Mouse (Mus musculus) stomach, postnatal 0 days (tissue): Measurements from ENCODE around the gene Naa50. TPM values are rescaled to one million over a fixed set of nuclear protein-coding genes. Genes with fewer than 3 reads are reported as not detected.

Experiments used
- ATAC-seq: fragments of 200-750 bp; cut with Nextera tagmentation; 2 replicates; pipeline ENCODE4 v1.8.0; 2017; ENCODE audit not compliant: low FRiP score, low TSS enrichment
- DNase-seq: peaks from one replicate; pipeline ENCODE4 v3.0.0-alpha.2; 2016; ENCODE audit warnings: low spot score
- H3K27ac ChIP-seq: fragments of 300-500 bp; sonication (generic); replicated peaks from 2 replicates; pipeline ENCODE4 v1.5.1; 2014; ENCODE audit warnings: mild to moderate bottlenecking, control low read depth
- H3K27me3 ChIP-seq: fragments of 300-500 bp; sonication (generic); 2 replicates; pipeline ENCODE4 v1.6.1; 2014; ENCODE audit warnings: low read length; ENCODE audit not compliant: control insufficient read depth, insufficient read depth
- H3K36me3 ChIP-seq: fragments of 300-500 bp; sonication (generic); 2 replicates; pipeline ENCODE4 v1.6.1; 2014; ENCODE audit warnings: low read length, mixed read lengths; ENCODE audit not compliant: control insufficient read depth, insufficient read depth
- H3K4me1 ChIP-seq: fragments of 300-500 bp; sonication (generic); replicated peaks from 2 replicates; pipeline ENCODE4 v1.6.1; 2014; ENCODE audit warnings: antibody characterized with exemption; ENCODE audit not compliant: control insufficient read depth, insufficient read depth
- H3K4me2 ChIP-seq: fragments of 300-500 bp; sonication (generic); replicated peaks from 2 replicates; pipeline ENCODE4 v1.6.1; 2014; ENCODE audit warnings: low read depth, mild to moderate bottlenecking, control low read depth, moderate library complexity
- H3K4me3 ChIP-seq: fragments of 300-500 bp; sonication (generic); 2 replicates; pipeline ENCODE4 v1.5.1; 2014; ENCODE audit warnings: low read depth, low read length, control low read depth
- H3K9ac ChIP-seq: fragments of 300-500 bp; sonication (generic); 2 replicates; pipeline ENCODE4 v1.6.1; 2014; ENCODE audit warnings: mild to moderate bottlenecking, low read length, control low read depth, mixed read lengths
- H3K9me3 ChIP-seq: fragments of 300-500 bp; sonication (generic); 2 replicates; pipeline ENCODE4 v1.6.1; 2016; ENCODE audit warnings: low read length; ENCODE audit not compliant: control insufficient read depth
- CTCF ChIP-seq: IDR thresholded peaks from 2 replicates; pipeline ENCODE4 v1.5.1; 2016; ENCODE audit warnings: antibody characterized with exemption, low read depth, mild to moderate bottlenecking, moderate library complexity
- EP300 ChIP-seq: optimal IDR thresholded peaks from 2 replicates; pipeline ENCODE3; 2016; ENCODE audit warnings: antibody characterized with exemption
- WGBS: fragments of 180-500 bp; shearing (Covaris S2); extraction: QIAGEN DNeasy Blood & Tissue Kit; methylation state at CpG from one replicate; pipeline ENCODE4 v1.1.7; 2014; 5-methylcytosine and 5-hydroxymethylcytosine counted together
- polyA plus RNA-seq: library from polyadenylated mRNA; unstranded; fragments of >200 nt; fragmentation: Nextera tagmentation; extraction: Ambion mirVana; gene quantifications from 2 replicates; pipeline ENCODE4 v1.2.1, GENCODE M21; 2015

The Naa50 gene
- polyA plus RNA-seq, 1 experiment from 2014 or later = 54.0 TPM

GRCm38 (mm10) chr16:44123786-44124185 is 15.8 kb upstream of the Naa50 start:
- Histone ChIP-seq H3K27ac (no peak overlapping the region), H3K9me3 (no peaks in the 10 kb centered on the region), H3K9ac (no peak overlapping the region), H3K4me3 (no peak overlapping the region), H3K4me2 (no peak overlapping the region), H3K4me1 (no peaks in the 10 kb centered on the region; the same call in 1 of the 2 replicates), H3K36me3 (no peaks in the 10 kb centered on the region), H3K27me3 (no peaks in the 10 kb centered on the region)
- DNase-seq = no peak
- TF ChIP-seq CTCF (no peak), EP300 (no peak)
- ATAC-seq = no peak
- 70% methylated on average over 2 of the region's 2 CpGs for WGBS

- no peak for ATAC-seq
Measured at GRCm38 (mm10) chr16:44124713-44125112, 14.9 kb upstream of the Naa50 start.

GRCm38 (mm10) chr16:44125436-44125835 is 14.2 kb upstream of the Naa50 start:
- Histone ChIP-seq H3K27ac (no peak overlapping the region), H3K36me3 (no peaks in the 10 kb centered on the region), H3K4me2 (no peak overlapping the region), H3K4me3 (no peak overlapping the region), H3K27me3 (no peaks in the 10 kb centered on the region), H3K4me1 (no peaks in the 10 kb centered on the region), H3K9me3 (no peaks in the 10 kb centered on the region), H3K9ac (no peak overlapping the region)
- whole genome bisulfite sequencing = 85% methylated on average over 2 of the region's 2 CpGs
- no peak for TF ChIP-seq CTCF
- TF ChIP-seq EP300 = no peak
- no peak for DNase-seq
- ATAC-seq = no peak

More at GRCm38 (mm10) chr16:44124713-44125112, 14.9 kb upstream of the Naa50 start:
- DNase-seq = no peak
- no peak overlapping the region for H3K4me3 ChIP-seq
- no peaks in the 10 kb centered on the region for H3K36me3 ChIP-seq
- no peaks in the 10 kb centered on the region for H3K4me1 ChIP-seq
- WGBS = 67% methylated on average over 1 of the region's 1 CpGs
- H3K9ac ChIP-seq = no peak overlapping the region
- TF ChIP-seq CTCF = no peak
- TF ChIP-seq EP300 = no peak
- H3K27ac ChIP-seq = no peak overlapping the region
- no peak overlapping the region for H3K4me2 ChIP-seq
- H3K27me3 ChIP-seq = no peaks in the 10 kb centered on the region
- H3K9me3 ChIP-seq = no peaks in the 10 kb centered on the region

- H3K36me3 ChIP-seq = no peaks in the 10 kb centered on the region
- H3K9ac ChIP-seq = no peak overlapping the region
- H3K9me3 ChIP-seq = no peaks in the 10 kb centered on the region
- DNase-seq = no peak
- 62% methylated on average over 4 of the region's 4 CpGs for WGBS
- H3K27me3 ChIP-seq = no peaks in the 10 kb centered on the region
- H3K4me1 ChIP-seq = no peaks in the 10 kb centered on the region
- TF ChIP-seq EP300 = no peak
- no peak for TF ChIP-seq CTCF
- ATAC-seq = no peak
- no peak overlapping the region for H3K4me3 ChIP-seq
- no peak overlapping the region for H3K4me2 ChIP-seq
- H3K27ac ChIP-seq = no peak overlapping the region
Measured at GRCm38 (mm10) chr16:44126437-44126836, 13.2 kb upstream of the Naa50 start.

GRCm38 (mm10) chr16:44132300-44132699 is 7.3 kb upstream of the Naa50 start:
- no peak overlapping the region for H3K9ac ChIP-seq
- no peaks in the 10 kb centered on the region for H3K9me3 ChIP-seq
- H3K36me3 ChIP-seq = no peaks in the 10 kb centered on the region
- no peak overlapping the region for H3K4me3 ChIP-seq
- DNase-seq = no peak
- no peaks in the 10 kb centered on the region for H3K4me1 ChIP-seq
- H3K27ac ChIP-seq = no peak overlapping the region
- H3K4me2 ChIP-seq = no peak overlapping the region
- ATAC-seq = no peak
- 69% methylated on average over 4 of the region's 4 CpGs for WGBS
- H3K27me3 ChIP-seq = no peaks in the 10 kb centered on the region
- TF ChIP-seq EP300 (no peak), CTCF (no peak)

- DNase-seq = no peak
- Histone ChIP-seq H3K4me1 (no peaks in the 10 kb centered on the region), H3K27ac (no peak overlapping the region), H3K9me3 (no peaks in the 10 kb centered on the region), H3K36me3 (no peaks in the 10 kb centered on the region), H3K4me3 (no peak overlapping the region), H3K9ac (no peak overlapping the region), H3K27me3 (no peaks in the 10 kb centered on the region), H3K4me2 (no peak overlapping the region)
- WGBS = 57% methylated on average over 3 of the region's 3 CpGs
- ATAC-seq = peak; percentile 55
- TF ChIP-seq EP300 (no peak), CTCF (no peak)
Measured at GRCm38 (mm10) chr16:44133187-44133586, 6.4 kb upstream of the Naa50 start.
